Comparison of ENCODE assay signal across 11 mouse cellular contexts in the genomic region with DNA sequence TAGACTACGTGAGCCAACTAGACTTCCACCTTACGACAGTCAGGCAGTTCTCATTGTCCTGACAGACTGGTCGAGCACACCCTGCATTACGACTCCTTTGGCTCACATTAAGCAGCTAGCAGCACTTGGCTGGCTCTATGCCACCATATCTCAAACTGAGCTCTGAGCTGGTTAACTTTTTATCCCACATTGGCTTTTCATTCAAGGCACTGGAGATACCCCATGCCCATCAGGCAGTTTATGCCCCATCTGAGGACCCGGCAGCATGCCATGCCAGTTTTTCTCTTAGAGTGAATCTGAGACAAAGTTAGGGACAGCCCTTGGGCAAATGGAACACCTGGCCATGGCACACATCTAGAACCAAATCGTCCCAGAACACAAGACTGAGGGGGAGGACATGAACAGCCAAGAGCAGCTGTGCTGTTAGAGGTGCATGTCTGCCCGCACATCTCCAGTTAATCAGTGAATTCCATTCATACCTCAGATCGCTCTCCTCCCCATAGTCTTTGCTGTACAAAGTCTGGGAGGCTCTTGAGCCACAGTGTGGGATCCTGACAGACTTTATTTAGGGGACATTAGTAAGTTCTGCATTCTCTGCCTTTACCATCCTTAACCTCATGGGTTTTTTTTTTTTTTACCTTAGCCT. TPM values are rescaled to one million over a fixed set of nuclear protein-coding genes. Genes with fewer than 3 reads are reported as not detected.
DNase-seq lines count a peak whose midpoint lies in the region; ATAC-seq and TF ChIP-seq lines count a peak whose summit lies in the region.
"Had no signal": no experiment of that assay in that cellular context is flagged by ENCODE, and none has a peak within 500 bp of the region (broad histone marks: within the 10 kb centered on the region; RNA-seq: fewer than 3 reads in every experiment).

No protein-coding gene starts in this region.

- no peak for TF ChIP-seq CTCF in left cerebral cortex, adult 2 months (IDR thresholded peaks at IDR 0.05)

- H3K4me1 ChIP-seq in midbrain, embryonic 14.5 days (ENCODE audit: control insufficient read depth, insufficient read depth, low read length) = 0 out of 2 replicates have a peak, but pooled peaks cover 7% of the 10 kb centered on the region
- peaks cover 15% of the 10 kb centered on the region for H3K4me1 ChIP-seq in midbrain, embryonic 13.5 days (replicated peaks)
- peaks cover 19% of the 10 kb centered on the region for H3K4me1 ChIP-seq in heart, embryonic 11.5 days (ENCODE audit: control insufficient read depth, insufficient read depth, low read length)

- H3K9me3 ChIP-seq in midbrain, embryonic 14.5 days (ENCODE audit: control insufficient read depth, low read length) = no peaks in the 10 kb centered on the region
- no peaks in the 10 kb centered on the region for H3K9me3 ChIP-seq in midbrain, embryonic 13.5 days
- no peaks in the 10 kb centered on the region for H3K9me3 ChIP-seq in heart, embryonic 11.5 days (replicated peaks; ENCODE audit: control insufficient read depth, low read length)
- H3K9me3 ChIP-seq: embryonic facial prominence, embryonic 12.5 days; megakaryocyte, embryonic 14.5 days had no signal

- peak; percentile 21 for DNase-seq in midbrain, embryonic 14.5 days
- peak; percentile 56 for DNase-seq in kidney, postnatal 14 days
- DNase-seq in urinary bladder, postnatal 36 days (ENCODE audit: low spot score in 2 of 2) = peak; percentile 21 to 32
- no peak for DNase-seq in left cerebral cortex, adult 2 months (ENCODE audit: extremely low spot score in 1 of 2, low spot score in 2 of 2)
- DNase-seq in gastrocnemius, postnatal 36 days = no peak
- DNase-seq: retina, postnatal 1 day had no signal

- no peak for ATAC-seq in midbrain, embryonic 14.5 days (ENCODE audit: low FRiP score, low TSS enrichment)
- no peak for ATAC-seq in midbrain, embryonic 13.5 days
- ATAC-seq in heart, embryonic 11.5 days (replicated peaks; ENCODE audit: insufficient number of reproducible peaks, low FRiP score, low TSS enrichment) = no peak

- 69% methylated on average over 8 of the region's 8 CpGs for WGBS in midbrain, embryonic 14.5 days
- 79% methylated on average over 8 of the region's 8 CpGs for WGBS in midbrain, embryonic 13.5 days
- WGBS in heart, embryonic 11.5 days (ENCODE audit: insufficient replicate concordance) = 39% methylated on average over 8 of the region's 8 CpGs

- H3K27ac ChIP-seq in midbrain, embryonic 14.5 days (replicated peaks; ENCODE audit: low read depth, low read length) = no peak overlapping the region
- H3K27ac ChIP-seq in midbrain, embryonic 13.5 days = no peak overlapping the region
- H3K27ac ChIP-seq in heart, embryonic 11.5 days (ENCODE audit: low read depth, low read length) = peak overlapping the region; percentile 29; the same call in 1 of the 2 replicates
- H3K27ac ChIP-seq in left cerebral cortex, adult 2 months = no peak overlapping the region
- H3K27ac ChIP-seq: embryonic facial prominence, embryonic 12.5 days had no signal

- H3K27me3 ChIP-seq in midbrain, embryonic 14.5 days (ENCODE audit: control insufficient read depth, insufficient read depth, low read length) = no peaks in the 10 kb centered on the region
- H3K27me3 ChIP-seq in midbrain, embryonic 13.5 days = no peaks in the 10 kb centered on the region
- H3K27me3 ChIP-seq in heart, embryonic 11.5 days (ENCODE audit: control insufficient read depth, insufficient read depth, low read length) = no peaks in the 10 kb centered on the region
- H3K27me3 ChIP-seq: embryonic facial prominence, embryonic 12.5 days had no signal

- intact Hi-C loops in left cerebral cortex, adult 2 months (cut with DNase I) = no loop called here
- intact Hi-C loops in gastrocnemius, postnatal 36 days (cut with DNase I) = loop anchor here (10.0 kb wide), 1 partner anchor 523 kb away; no protein-coding TSS in a partner anchor

- no peaks in the 10 kb centered on the region for H3K36me3 ChIP-seq in midbrain, embryonic 14.5 days (ENCODE audit: control insufficient read depth, insufficient read depth, low read length)
- no peaks in the 10 kb centered on the region for H3K36me3 ChIP-seq in midbrain, embryonic 13.5 days
- no peaks in the 10 kb centered on the region for H3K36me3 ChIP-seq in heart, embryonic 11.5 days (ENCODE audit: control insufficient read depth, insufficient read depth, low read length)
- H3K36me3 ChIP-seq: embryonic facial prominence, embryonic 12.5 days had no signal

- no peak overlapping the region for H3K9ac ChIP-seq in midbrain, embryonic 14.5 days (replicated peaks; ENCODE audit: low read length)
- H3K9ac ChIP-seq in midbrain, embryonic 13.5 days (replicated peaks) = no peak overlapping the region
- no peak overlapping the region for H3K9ac ChIP-seq in heart, embryonic 11.5 days (ENCODE audit: low read depth, low read length)
- H3K9ac ChIP-seq: embryonic facial prominence, embryonic 12.5 days had no signal

- no peak overlapping the region for H3K4me3 ChIP-seq in midbrain, embryonic 14.5 days (replicated peaks; ENCODE audit: low read depth, low read length)
- no peak overlapping the region for H3K4me3 ChIP-seq in midbrain, embryonic 13.5 days (replicated peaks)
- no peak overlapping the region for H3K4me3 ChIP-seq in heart, embryonic 11.5 days (ENCODE audit: low read depth, low read length)
- H3K4me3 ChIP-seq in left cerebral cortex, adult 2 months = no peak overlapping the region
- H3K4me3 ChIP-seq: embryonic facial prominence, embryonic 12.5 days; megakaryocyte, embryonic 14.5 days had no signal

- H3K4me2 ChIP-seq in midbrain, embryonic 14.5 days (ENCODE audit: low read length) = no peak overlapping the region
- H3K4me2 ChIP-seq in midbrain, embryonic 13.5 days (replicated peaks) = no peak overlapping the region
- peak overlapping the region; percentile 12 for H3K4me2 ChIP-seq in heart, embryonic 11.5 days
- H3K4me2 ChIP-seq: embryonic facial prominence, embryonic 12.5 days had no signal

RNA-seq across cellular contexts. Expression of a gene that starts 49.5 kb away (rescaled TPM):
- 2.3 and 5.4 TPM in 2 replicates for polyA plus RNA-seq in midbrain, embryonic 14.5 days (2014; fragmentation: Nextera tagmentation; extraction: Ambion mirVana)
- polyA plus RNA-seq in midbrain, embryonic 13.5 days (2015; fragmentation: Nextera tagmentation; extraction: Ambion mirVana) = 3.4 and 3.5 TPM in 2 replicates
- 5.9 TPM in 2 replicates for polyA plus RNA-seq in heart, embryonic 11.5 days (2014; fragmentation: Nextera tagmentation; extraction: Ambion mirVana)
- 1 to 10 TPM; 7.4 to 7.5 TPM for total RNA-seq in left cerebral cortex, adult 2 months (2021)
- total RNA-seq in gastrocnemius, postnatal 36 days (2021) = 1 to 10 TPM; 4.7 to 6.6 TPM
- total RNA-seq: MEL had no signal

Comparison
In these comparisons a context has a peak if more than half of its experiments do, and no peak if none do; other contexts are left out.
1. DNase-seq: peak in midbrain, embryonic 14.5 days (single experiment), kidney, postnatal 14 days (single experiment) and urinary bladder, postnatal 36 days (2 of 2); none in left cerebral cortex, adult 2 months (0 of 2) and gastrocnemius, postnatal 36 days (0 of 2).